Mouse (Mus musculus) forebrain, embryonic 14.5 days (tissue): ENCODE measurements around the gene Tmem184b. TPM values are rescaled to one million over a fixed set of nuclear protein-coding genes. Genes with fewer than 3 reads are reported as not detected.

ENCODE experiments used
- ATAC-seq: fragments of 200-750 bp; cut with Nextera tagmentation; 2 replicates; pipeline ENCODE4 v1.8.0; 2017; ENCODE audit warnings: mild to moderate bottlenecking, moderate library complexity
- DNase-seq: peaks from one replicate; pipeline ENCODE4 v3.0.0-alpha.2; 2015; ENCODE audit warnings: low spot score
- H3K27ac ChIP-seq: fragments of 300-500 bp; sonication (generic); 2 replicates; pipeline ENCODE4 v1.5.1; 2014; ENCODE audit warnings: low read depth, mild to moderate bottlenecking, control low read depth, low read length, moderate library complexity
- H3K27me3 ChIP-seq: fragments of 300-500 bp; sonication (generic); replicated peaks from 2 replicates; pipeline ENCODE4 v1.6.1; 2014; ENCODE audit warnings: low read length, control low read depth, mixed read lengths; ENCODE audit not compliant: control insufficient read depth, insufficient read depth
- H3K36me3 ChIP-seq: fragments of 300-500 bp; sonication (generic); 2 replicates; pipeline ENCODE4 v1.6.1; 2014; ENCODE audit warnings: low read length, control low read depth; ENCODE audit not compliant: control insufficient read depth, insufficient read depth
- H3K4me1 ChIP-seq: fragments of 300-500 bp; sonication (generic); 2 replicates; pipeline ENCODE4 v1.6.1; 2014; ENCODE audit warnings: antibody characterized with exemption, low read length, control low read depth; ENCODE audit not compliant: control insufficient read depth, insufficient read depth
- H3K4me2 ChIP-seq: fragments of 300-500 bp; sonication (generic); 2 replicates; pipeline ENCODE4 v1.6.1; 2014; ENCODE audit warnings: mild to moderate bottlenecking, control low read depth, low read length
- H3K4me3 ChIP-seq: fragments of 300-500 bp; sonication (generic); 2 replicates; pipeline ENCODE4 v1.5.1; 2014; ENCODE audit warnings: low read depth, low read length, control low read depth
- H3K9ac ChIP-seq: fragments of 300-500 bp; sonication (generic); 2 replicates; pipeline ENCODE4 v1.6.1; 2014; ENCODE audit warnings: mild to moderate bottlenecking, low read length, control low read depth, moderate library complexity
- H3K9me3 ChIP-seq: fragments of 300-500 bp; sonication (generic); replicated peaks from 2 replicates; pipeline ENCODE4 v1.6.1; 2016; ENCODE audit warnings: low read length, control low read depth, mixed read lengths; ENCODE audit not compliant: control insufficient read depth
- WGBS: fragments of 180-500 bp; shearing (Covaris S2); extraction: QIAGEN DNeasy Blood & Tissue Kit; methylation state at CpG from one replicate; pipeline ENCODE4 v1.1.7; 2014; 5-methylcytosine and 5-hydroxymethylcytosine counted together
- polyA plus RNA-seq: library from polyadenylated mRNA; unstranded; fragments of >200 nt; fragmentation: Nextera tagmentation; extraction: Ambion mirVana; gene quantifications from 2 replicates; pipeline ENCODE4 v1.2.1, GENCODE M21; 2014

Gene Tmem184b
- polyA plus RNA-seq, 1 experiment from 2014 or later = 20.3 TPM

GRCm38 (mm10) chr15:79399231-79400052 is 3.9 kb downstream of the Tmem184b start:
- 84% methylated on average over 14 of the region's 14 CpGs for WGBS

GRCm38 (mm10) chr15:79396736-79397135 is 6.6 kb downstream of the Tmem184b start:
- Histone ChIP-seq H3K4me2 (no peak overlapping the region), H3K27me3 (no peaks in the 10 kb centered on the region), H3K27ac (no peak overlapping the region), H3K9ac (no peak overlapping the region), H3K9me3 (no peaks in the 10 kb centered on the region), H3K4me1 (peaks cover 2% of the 10 kb centered on the region; the same call in 1 of the 2 replicates), H3K36me3 (no peaks in the 10 kb centered on the region), H3K4me3 (no peak overlapping the region)
- ATAC-seq (no peak), DNase-seq (no peak)
- WGBS = 88% methylated on average over 11 of the region's 11 CpGs

More at GRCm38 (mm10) chr15:79399231-79400052, 3.9 kb downstream of the Tmem184b start:
- H3K4me2 ChIP-seq = no peak overlapping the region
- ATAC-seq (no peak), DNase-seq (no peak)
- no peaks in the 10 kb centered on the region for H3K36me3 ChIP-seq
- H3K27me3 ChIP-seq = no peaks in the 10 kb centered on the region
- H3K4me1 ChIP-seq = peaks cover 7% of the 10 kb centered on the region
- H3K9me3 ChIP-seq = no peaks in the 10 kb centered on the region
- no peak overlapping the region for H3K9ac ChIP-seq
- no peak overlapping the region for H3K4me3 ChIP-seq
- H3K27ac ChIP-seq = no peak overlapping the region

- no peak for ATAC-seq
- Histone ChIP-seq H3K9ac (no peak overlapping the region), H3K4me3 (no peak overlapping the region), H3K4me1 (no peaks in the 10 kb centered on the region), H3K36me3 (no peaks in the 10 kb centered on the region), H3K4me2 (no peak overlapping the region), H3K9me3 (no peaks in the 10 kb centered on the region), H3K27ac (no peak overlapping the region), H3K27me3 (no peaks in the 10 kb centered on the region)
- 86% methylated on average over 6 of the region's 6 CpGs for WGBS
- no peak for DNase-seq
Observed at GRCm38 (mm10) chr15:79395281-79395680, 8.1 kb downstream of the Tmem184b start.

- H3K4me2 ChIP-seq = no peak overlapping the region
- ATAC-seq (no peak), DNase-seq (no peak)
- no peak overlapping the region for H3K27ac ChIP-seq
- no peaks in the 10 kb centered on the region for H3K9me3 ChIP-seq
- WGBS = 84% methylated on average over 4 of the region's 4 CpGs
- no peaks in the 10 kb centered on the region for H3K36me3 ChIP-seq
- H3K4me1 ChIP-seq = no peaks in the 10 kb centered on the region
- H3K9ac ChIP-seq = no peak overlapping the region
- no peak overlapping the region for H3K4me3 ChIP-seq
- H3K27me3 ChIP-seq = no peaks in the 10 kb centered on the region
Observed at GRCm38 (mm10) chr15:79394842-79395241, 8.5 kb downstream of the Tmem184b start.

- H3K9me3 ChIP-seq = no peaks in the 10 kb centered on the region
- DNase-seq (no peak), ATAC-seq (no peak)
- H3K27me3 ChIP-seq = no peaks in the 10 kb centered on the region
- H3K27ac ChIP-seq = no peak overlapping the region
- H3K4me3 ChIP-seq = no peak overlapping the region
- no peaks in the 10 kb centered on the region for H3K36me3 ChIP-seq
- no peak overlapping the region for H3K9ac ChIP-seq
- 89% methylated on average over 6 of the region's 6 CpGs for WGBS
- H3K4me2 ChIP-seq = no peak overlapping the region
- no peaks in the 10 kb centered on the region for H3K4me1 ChIP-seq
Observed at GRCm38 (mm10) chr15:79393101-79393500, 10.3 kb downstream of the Tmem184b start.

- Histone ChIP-seq H3K4me3 (no peak overlapping the region), H3K27ac (no peak overlapping the region), H3K36me3 (no peaks in the 10 kb centered on the region), H3K9me3 (no peaks in the 10 kb centered on the region), H3K4me1 (no peaks in the 10 kb centered on the region), H3K4me2 (no peak overlapping the region), H3K9ac (no peak overlapping the region), H3K27me3 (no peaks in the 10 kb centered on the region)
- WGBS = 92% methylated on average over 5 of the region's 5 CpGs
- DNase-seq = no peak
- ATAC-seq = no peak
Observed at GRCm38 (mm10) chr15:79392527-79392926, 10.8 kb downstream of the Tmem184b start.

GRCm38 (mm10) chr15:79391447-79392093 is 11.8 kb downstream of the Tmem184b start:
- H3K36me3 ChIP-seq = no peaks in the 10 kb centered on the region
- no peak overlapping the region for H3K4me2 ChIP-seq
- ATAC-seq = no peak
- H3K27me3 ChIP-seq = no peaks in the 10 kb centered on the region
- H3K9ac ChIP-seq = no peak overlapping the region
- H3K27ac ChIP-seq = no peak overlapping the region
- no peaks in the 10 kb centered on the region for H3K9me3 ChIP-seq
- no peaks in the 10 kb centered on the region for H3K4me1 ChIP-seq
- no peak overlapping the region for H3K4me3 ChIP-seq
- WGBS = 48% methylated on average over 7 of the region's 7 CpGs
- DNase-seq = peak; percentile 50

GRCm38 (mm10) chr15:79390434-79390833 is 12.9 kb downstream of the Tmem184b start:
- no peak overlapping the region for H3K27ac ChIP-seq
- no peak overlapping the region for H3K4me2 ChIP-seq
- H3K27me3 ChIP-seq = no peaks in the 10 kb centered on the region
- no peak for DNase-seq
- H3K4me3 ChIP-seq = no peak overlapping the region
- WGBS = 88% methylated on average over 6 of the region's 6 CpGs
- no peaks in the 10 kb centered on the region for H3K4me1 ChIP-seq
- no peaks in the 10 kb centered on the region for H3K36me3 ChIP-seq
- H3K9ac ChIP-seq = no peak overlapping the region
- H3K9me3 ChIP-seq = no peaks in the 10 kb centered on the region
- ATAC-seq = no peak

GRCm38 (mm10) chr15:79388171-79388570 is 15.2 kb downstream of the Tmem184b start:
- Histone ChIP-seq H3K27ac (no peak overlapping the region), H3K36me3 (no peaks in the 10 kb centered on the region), H3K9ac (no peak overlapping the region), H3K27me3 (no peaks in the 10 kb centered on the region), H3K4me2 (no peak overlapping the region), H3K4me3 (no peak overlapping the region), H3K9me3 (no peaks in the 10 kb centered on the region), H3K4me1 (no peaks in the 10 kb centered on the region)
- no peak for ATAC-seq
- WGBS = 77% methylated on average over 6 of the region's 6 CpGs
- DNase-seq = no peak
